Mouse (Mus musculus): Measurements from ENCODE around the gene Cpa1. TPM values are rescaled to one million over a fixed set of nuclear protein-coding genes. Genes with fewer than 3 reads are reported as not detected.

The Cpa1 gene
- total RNA-seq, 2 experiments from 2014 or later: not detected

DNA sequence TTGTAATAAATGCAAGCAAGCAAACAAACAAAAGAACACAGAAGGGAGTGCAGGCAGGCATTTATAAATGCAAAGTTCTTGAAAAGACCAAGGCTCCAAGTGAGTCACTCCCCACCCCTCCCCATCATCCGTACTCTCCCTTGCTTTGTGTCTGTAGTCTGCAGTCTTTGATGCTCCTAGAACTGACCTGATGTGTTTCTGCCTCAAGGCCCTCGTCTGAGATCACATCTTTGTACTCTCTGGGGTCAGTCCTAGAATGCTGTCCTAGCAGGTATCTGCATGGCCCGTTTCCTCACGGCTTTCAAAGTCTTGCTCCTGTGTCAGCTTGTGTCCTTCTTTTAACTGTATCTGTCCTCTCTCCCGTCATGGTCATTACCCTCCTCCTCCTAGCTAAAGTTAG, 19.4 kb upstream of the Cpa1 start:
- intact Hi-C loops (cut with DNase I; ENCODE audit: low total_unique reads): no loop called here
- no peak for DNase-seq

DNA sequence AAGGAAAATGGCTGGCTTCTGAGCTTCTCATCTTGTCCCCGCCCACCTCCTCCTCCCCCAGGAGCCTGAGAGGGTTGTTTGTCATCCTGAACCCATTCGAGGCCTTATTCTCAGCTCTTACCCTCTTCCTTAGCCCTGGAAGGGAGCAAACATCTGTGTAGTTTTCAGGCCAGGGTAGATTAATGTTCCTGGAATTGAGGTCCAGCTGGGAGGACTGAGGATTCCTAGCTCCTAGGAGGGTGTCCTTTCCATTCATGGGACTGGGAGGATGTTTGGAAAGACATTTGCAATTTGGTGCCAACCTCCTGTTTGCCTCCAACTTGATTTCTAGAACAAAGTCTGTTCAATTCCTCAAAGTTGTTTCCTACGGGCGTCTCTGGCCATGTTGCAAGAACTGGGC, 18.4 kb upstream of the Cpa1 start:
- DNase-seq: peak; percentile 44
- intact Hi-C loops (cut with DNase I; ENCODE audit: low total_unique reads): no loop called here

DNA sequence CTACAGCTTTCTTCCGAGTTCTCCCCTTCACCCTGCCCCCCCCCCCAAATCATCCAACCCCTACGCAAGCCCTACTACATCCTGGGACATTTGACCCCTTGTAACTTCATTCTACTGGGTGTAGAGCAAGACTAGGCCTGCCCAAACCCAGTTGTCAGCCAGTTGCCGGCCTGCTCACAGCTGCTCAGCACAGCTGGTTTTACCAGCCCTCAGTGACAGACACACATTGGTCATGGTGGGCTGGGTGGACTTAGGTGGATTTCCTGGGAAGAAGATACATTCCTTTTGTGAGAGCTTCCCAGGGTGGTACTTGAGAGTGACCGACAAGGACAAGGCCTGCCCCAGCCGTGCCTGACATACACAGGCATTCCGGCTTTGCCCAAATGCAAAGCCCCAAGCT, 18.0 kb upstream of the Cpa1 start:
- intact Hi-C loops (cut with DNase I; ENCODE audit: low total_unique reads): no loop called here
- peak; percentile 31 for DNase-seq

- intact Hi-C loops (cut with DNase I; ENCODE audit: low total_unique reads): no loop called here
- no peak for DNase-seq
Measured at GRCm38 (mm10) chr6:30621986-30622389, 17.0 kb upstream of the Cpa1 start.

DNA sequence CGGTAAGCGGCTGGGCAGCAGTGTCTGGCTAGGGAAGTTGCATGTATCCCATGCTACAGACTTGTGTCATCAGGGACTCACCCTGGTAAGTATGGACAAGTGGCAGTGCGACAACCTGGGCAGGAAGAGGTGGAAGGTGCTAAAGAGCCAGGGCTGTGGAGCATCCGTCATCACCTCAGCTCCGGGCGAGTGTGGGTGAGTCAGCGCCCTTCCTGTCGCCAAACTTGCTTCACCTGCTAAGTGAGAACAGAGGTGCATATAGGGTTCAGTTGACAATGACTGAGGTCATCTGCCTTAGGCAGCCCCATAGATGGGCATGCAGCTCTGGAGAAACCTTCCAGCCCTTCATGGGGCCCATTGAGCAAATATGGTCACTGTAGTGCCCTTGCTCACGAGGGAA, 14.3 kb upstream of the Cpa1 start:
- intact Hi-C loops (cut with DNase I; ENCODE audit: low total_unique reads): no loop called here
- DNase-seq: no peak

DNA sequence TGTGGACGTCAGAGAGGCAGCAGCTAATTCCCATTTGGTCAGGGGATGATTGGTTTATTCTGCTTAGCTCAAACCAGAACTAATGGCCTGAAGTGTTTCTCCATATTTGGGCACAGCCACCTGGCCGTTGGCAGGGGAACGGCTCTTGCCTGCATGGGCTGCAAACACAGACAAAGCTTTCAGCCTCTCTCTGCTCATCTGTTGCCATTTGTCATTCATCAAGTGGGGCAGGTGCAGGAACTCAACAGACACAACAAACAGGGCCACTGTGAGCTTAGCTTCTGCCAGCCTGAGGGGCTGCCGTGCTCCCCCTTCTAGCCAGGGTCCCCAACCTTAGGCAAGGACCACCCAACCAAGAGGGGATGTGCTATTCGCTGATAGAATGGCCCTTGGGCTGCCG, 10.9 kb upstream of the Cpa1 start:
- intact Hi-C loops (cut with DNase I; ENCODE audit: low total_unique reads): no loop called here
- DNase-seq: peak; percentile 42

GRCm38 (mm10) chr6:30629989-30630388, 9.0 kb upstream of the Cpa1 start:
- no peak for DNase-seq
- intact Hi-C loops (cut with DNase I; ENCODE audit: low total_unique reads): no loop called here

DNA sequence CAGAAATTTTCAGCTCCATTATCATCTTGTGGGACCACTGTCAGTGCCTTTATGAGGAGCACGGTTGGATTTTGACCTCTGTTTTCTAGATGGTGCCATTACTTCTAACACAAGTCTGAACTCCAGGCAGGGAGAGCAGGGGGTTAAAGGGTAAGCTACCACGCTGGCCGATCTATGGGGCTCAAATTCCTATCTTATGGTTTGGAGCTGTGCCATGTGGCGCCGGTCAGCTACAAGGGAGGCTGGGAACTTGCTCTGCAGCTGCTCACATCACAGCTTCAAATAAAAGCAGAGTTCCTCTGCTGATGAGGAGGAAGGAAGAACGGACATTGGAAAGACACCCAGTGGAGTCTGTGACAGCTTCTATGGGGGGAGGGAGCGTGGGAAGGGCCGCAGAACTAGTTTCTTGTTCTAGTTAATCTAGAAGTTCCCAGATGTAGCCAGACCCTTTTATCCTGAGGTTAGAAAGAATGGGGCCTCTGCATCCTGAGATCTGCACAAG, 3.6 kb upstream of the Cpa1 start:
- intact Hi-C loops (cut with DNase I; ENCODE audit: low total_unique reads): no loop called here
- no peak for DNase-seq

DNA sequence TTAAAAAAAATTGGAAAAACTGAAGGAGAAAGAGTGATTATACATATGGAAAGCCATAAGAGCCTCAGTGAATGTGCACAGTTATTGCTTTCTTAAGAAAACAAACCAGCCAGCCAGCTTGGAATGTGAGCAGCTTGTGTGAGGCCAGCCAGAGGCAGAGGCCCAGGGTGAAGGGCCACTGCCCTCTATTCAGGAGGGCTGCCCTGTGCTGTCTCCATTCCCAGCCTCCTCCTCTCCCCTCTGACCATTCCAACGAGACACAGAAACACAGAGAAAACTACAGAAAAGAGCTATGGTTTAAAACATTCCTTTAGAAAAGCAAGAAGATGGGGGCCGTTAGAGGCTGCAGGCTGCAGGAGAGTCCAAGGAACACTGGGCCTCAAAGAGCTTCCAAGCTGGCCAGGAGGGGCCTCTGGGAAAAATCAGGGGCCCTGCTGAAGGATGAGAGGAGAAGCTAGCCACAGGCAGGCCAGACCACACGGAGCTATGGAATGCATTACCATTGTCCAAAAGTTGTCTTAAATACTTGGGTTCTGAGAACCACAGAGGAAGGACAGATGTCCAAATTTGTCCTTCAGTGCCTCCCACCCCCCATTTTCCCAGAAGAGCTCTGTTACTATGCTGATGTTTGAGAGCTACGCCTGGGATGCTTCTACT, 2.7 kb upstream of the Cpa1 start:
- peak; percentile 36 for DNase-seq
- intact Hi-C loops (cut with DNase I; ENCODE audit: low total_unique reads): no loop called here

GRCm38 (mm10) chr6:30643694-30644460, 4.9 kb downstream of the Cpa1 start:
- DNase-seq: no peak
- intact Hi-C loops (cut with DNase I; ENCODE audit: low total_unique reads): no loop called here

DNA sequence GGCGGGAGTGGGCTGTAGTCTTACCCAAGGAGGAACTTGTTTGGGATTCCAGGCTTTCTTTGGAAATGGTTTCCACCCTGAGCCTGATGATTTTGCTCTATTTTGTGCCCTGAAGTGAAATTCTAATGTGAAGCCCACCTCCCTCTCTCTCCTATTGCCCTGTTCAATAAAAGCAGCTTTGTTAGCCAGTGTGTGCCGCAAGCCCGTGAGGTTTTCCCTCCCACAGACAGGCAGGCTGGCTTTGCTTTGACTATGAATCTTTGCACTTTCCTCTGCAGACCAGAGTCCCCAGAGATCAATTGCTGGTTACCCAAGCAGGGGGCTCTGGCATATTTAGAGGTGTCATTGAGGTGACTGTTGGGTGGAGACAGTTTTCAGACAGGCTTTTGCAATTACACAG, 5.4 kb downstream of the Cpa1 start:
- intact Hi-C loops (cut with DNase I; ENCODE audit: low total_unique reads): no loop called here

DNA sequence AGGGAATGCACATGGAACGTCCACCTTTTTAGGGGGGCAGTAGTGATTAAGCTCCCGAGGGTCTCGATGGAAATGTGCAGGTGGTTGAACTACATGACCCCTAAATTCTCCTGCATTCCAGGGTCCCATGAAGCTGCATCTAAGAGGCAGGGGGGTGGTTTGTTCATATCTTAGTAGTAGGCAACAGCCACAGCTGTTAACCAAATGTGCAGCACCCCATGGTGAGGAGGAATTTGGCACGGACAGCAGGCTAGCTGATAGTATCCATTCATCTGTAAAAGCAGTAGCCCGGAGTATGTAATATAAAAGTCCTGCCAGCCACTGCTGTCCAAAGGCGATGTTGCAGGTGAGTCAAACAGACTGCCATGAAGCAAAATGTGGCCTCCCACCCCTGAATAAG, 6.4 kb downstream of the Cpa1 start:
- DNase-seq: no peak
- intact Hi-C loops (cut with DNase I; ENCODE audit: low total_unique reads): no loop called here

More for the DNA sequence above, 5.4 kb downstream of the Cpa1 start:
- DNase-seq: no peak

GRCm38 (mm10) chr6:30649651-30650296, 10.8 kb downstream of the Cpa1 start:
- peak; percentile 73 for DNase-seq
- intact Hi-C loops (cut with DNase I; ENCODE audit: low total_unique reads): no loop called here

DNA sequence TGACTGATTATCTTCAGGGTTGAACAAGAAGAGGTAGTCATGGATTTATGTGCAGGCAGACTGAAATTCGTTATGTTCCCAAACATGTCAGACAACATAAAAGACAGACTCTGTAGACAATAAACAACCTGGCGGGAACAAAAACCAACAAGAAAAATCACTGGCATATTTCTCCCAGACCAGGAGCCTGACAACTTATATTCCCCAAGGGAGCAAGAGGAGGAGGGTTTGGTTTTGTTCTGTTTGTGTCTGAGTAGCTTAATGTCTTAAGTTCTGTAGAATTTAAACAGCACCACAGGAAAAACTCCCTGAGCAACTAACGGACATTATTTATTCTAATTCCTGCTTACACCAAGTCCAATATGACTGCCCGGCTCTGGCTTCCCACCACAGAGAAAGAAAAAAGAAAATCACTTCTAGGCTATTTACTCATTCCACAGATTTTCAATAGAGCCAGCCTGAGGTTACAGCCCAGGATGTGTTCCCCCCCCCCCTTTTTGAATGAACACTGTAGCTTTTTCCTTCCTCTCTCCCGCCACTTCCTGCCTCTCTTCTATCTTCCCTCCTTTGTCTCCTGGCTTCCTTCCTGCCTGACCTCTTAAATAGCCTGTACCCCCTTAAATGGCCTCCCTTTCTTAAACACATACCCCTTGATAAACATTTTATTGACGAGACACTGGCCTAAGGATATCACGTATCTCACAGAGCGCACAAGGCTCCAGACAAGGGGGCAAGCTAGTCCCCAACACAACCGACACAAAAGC, 13.6 kb downstream of the Cpa1 start:
- intact Hi-C loops (cut with DNase I; ENCODE audit: low total_unique reads): no loop called here
- DNase-seq: no peak

DNA sequence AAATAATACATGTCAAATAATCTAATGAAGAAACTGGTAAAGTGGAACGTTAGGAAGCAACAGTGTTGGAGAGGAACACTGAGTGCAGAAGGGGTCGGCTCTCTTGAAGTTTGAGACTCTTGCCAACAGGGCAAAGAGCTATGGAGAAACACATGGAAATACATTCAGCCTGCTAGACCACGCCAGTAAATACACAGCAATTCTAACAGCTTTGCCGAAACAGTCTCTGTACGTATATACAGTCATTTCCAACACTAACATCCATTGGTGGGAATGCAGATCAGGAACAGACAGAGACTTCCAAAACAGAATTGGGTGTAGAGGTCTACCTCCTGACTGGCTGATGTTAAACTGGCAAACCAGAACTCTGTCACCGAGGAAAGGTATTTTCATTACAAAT, 14.5 kb downstream of the Cpa1 start:
- intact Hi-C loops (cut with DNase I; ENCODE audit: low total_unique reads): no loop called here
- DNase-seq: no peak

- intact Hi-C loops (cut with DNase I; ENCODE audit: low total_unique reads): no loop called here
Measured at GRCm38 (mm10) chr6:30654402-30654859, 15.4 kb downstream of the Cpa1 start.

GRCm38 (mm10) chr6:30654932-30655331, 15.9 kb downstream of the Cpa1 start:
- intact Hi-C loops (cut with DNase I; ENCODE audit: low total_unique reads): no loop called here
- no peak for DNase-seq

More at GRCm38 (mm10) chr6:30654402-30654859, 15.4 kb downstream of the Cpa1 start:
- DNase-seq: no peak

GRCm38 (mm10) chr6:30657279-30657678, 18.3 kb downstream of the Cpa1 start:
- intact Hi-C loops (cut with DNase I; ENCODE audit: low total_unique reads): no loop called here
- no peak for DNase-seq

- no peak for DNase-seq
- intact Hi-C loops (cut with DNase I; ENCODE audit: low total_unique reads): no loop called here
Measured at GRCm38 (mm10) chr6:30658619-30659018, 19.6 kb downstream of the Cpa1 start.

DNA sequence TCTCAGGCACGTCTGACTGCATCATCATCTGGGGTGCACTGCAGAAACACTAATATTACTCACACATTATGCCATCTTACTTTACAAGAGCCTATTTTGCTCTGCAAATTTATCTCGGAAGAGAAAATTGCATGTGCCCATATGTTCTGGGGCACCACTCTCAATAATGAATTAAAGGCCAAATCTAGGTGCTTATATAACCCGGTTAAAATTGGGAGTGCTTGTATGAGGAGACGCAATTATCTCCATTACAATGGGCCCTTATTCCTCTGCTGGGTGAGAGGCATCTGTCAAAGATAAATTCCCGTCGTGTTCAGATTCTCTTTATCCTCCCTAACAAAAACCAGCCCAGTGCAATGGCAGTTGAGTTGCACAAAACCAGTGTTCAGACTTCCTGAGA, 25.8 kb downstream of the Cpa1 start:
- DNase-seq: no peak

More for the DNA sequence above, 25.8 kb downstream of the Cpa1 start:
- intact Hi-C loops (cut with DNase I; ENCODE audit: low total_unique reads): no loop called here

All from gastrocnemius, postnatal 14 days (tissue).